17 mouse cellular contexts compared by ENCODE assay signal in genomic region chr13:91536711-91537110, GRCm38 (mm10).
"Had no signal": no experiment of that assay in that cellular context is flagged by ENCODE, and none has a peak within 500 bp of the region (broad histone marks: within the 10 kb centered on the region; RNA-seq: fewer than 3 reads in every experiment).

No protein-coding gene starts in this region.

- ATAC-seq: intestine, embryonic 16.5 days; liver, postnatal 0 days; lung, postnatal 0 days; midbrain, embryonic 15.5 days had no signal

- H3K9me3 ChIP-seq: limb, embryonic 15.5 days; midbrain, embryonic 15.5 days had no signal

- H3K4me2 ChIP-seq: limb, embryonic 12.5 days; limb, embryonic 15.5 days; liver, embryonic 11.5 days; lung, embryonic 14.5 days; midbrain, embryonic 15.5 days had no signal

- DNase-seq: kidney, adult 18-20 months; kidney, adult 9 months; kidney, postnatal 14 days; kidney, postnatal 4 days; left cerebral cortex, postnatal 4 days; liver, postnatal 0 days; lung, embryonic 14.5 days; thymus, adult 2 months; thymus, postnatal 14 days had no signal

- H3K4me1 ChIP-seq: limb, embryonic 12.5 days; limb, embryonic 15.5 days had no signal

- H3K27me3 ChIP-seq: limb, embryonic 12.5 days; limb, embryonic 15.5 days; midbrain, embryonic 15.5 days had no signal

- H3K4me3 ChIP-seq: limb, embryonic 12.5 days; limb, embryonic 15.5 days; midbrain, embryonic 15.5 days had no signal

- H3K27ac ChIP-seq: limb, embryonic 12.5 days; limb, embryonic 15.5 days; liver, embryonic 14.5 days; macrophage; midbrain, embryonic 15.5 days had no signal

- H3K9ac ChIP-seq: limb, embryonic 12.5 days; limb, embryonic 15.5 days; liver, embryonic 14.5 days; liver, postnatal 0 days; lung, embryonic 14.5 days; midbrain, embryonic 15.5 days had no signal
